Mouse (Mus musculus): ENCODE data around the gene Ptprr. TPM values are rescaled to one million over a fixed set of nuclear protein-coding genes. Genes with fewer than 3 reads are reported as not detected.

The Ptprr gene
- total RNA-seq, 2 experiments from 2014 or later: 0.41 to 0.54 TPM

GRCm38 (mm10) chr10:116199035-116199434, 181.0 kb downstream of the Ptprr start:
- DNase-seq: no peak

GRCm38 (mm10) chr10:116201542-116201941, 183.5 kb downstream of the Ptprr start:
- DNase-seq: no peak

- peak; percentile 33 for DNase-seq
Measured at GRCm38 (mm10) chr10:116205580-116206358, 187.8 kb downstream of the Ptprr start.

DNA sequence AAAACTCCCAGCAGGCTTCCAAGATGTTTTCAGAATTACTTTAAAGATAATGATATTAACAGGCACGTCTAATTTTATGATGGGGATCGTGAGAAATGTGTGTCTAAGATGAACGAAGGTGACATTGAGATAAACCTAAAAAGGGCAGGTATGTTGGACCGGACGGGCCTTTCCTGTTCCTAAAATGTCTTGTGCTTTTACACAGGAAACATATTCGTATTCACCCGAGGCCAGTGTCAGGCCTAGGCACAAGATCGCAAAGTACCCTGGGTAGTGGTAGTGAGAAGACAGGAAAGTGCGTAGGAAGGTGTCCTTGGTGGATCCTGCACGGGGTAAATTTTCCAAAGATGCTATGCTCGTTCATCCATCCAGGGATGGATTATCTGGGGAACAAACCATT, 188.4 kb downstream of the Ptprr start:
- no peak for DNase-seq

DNA sequence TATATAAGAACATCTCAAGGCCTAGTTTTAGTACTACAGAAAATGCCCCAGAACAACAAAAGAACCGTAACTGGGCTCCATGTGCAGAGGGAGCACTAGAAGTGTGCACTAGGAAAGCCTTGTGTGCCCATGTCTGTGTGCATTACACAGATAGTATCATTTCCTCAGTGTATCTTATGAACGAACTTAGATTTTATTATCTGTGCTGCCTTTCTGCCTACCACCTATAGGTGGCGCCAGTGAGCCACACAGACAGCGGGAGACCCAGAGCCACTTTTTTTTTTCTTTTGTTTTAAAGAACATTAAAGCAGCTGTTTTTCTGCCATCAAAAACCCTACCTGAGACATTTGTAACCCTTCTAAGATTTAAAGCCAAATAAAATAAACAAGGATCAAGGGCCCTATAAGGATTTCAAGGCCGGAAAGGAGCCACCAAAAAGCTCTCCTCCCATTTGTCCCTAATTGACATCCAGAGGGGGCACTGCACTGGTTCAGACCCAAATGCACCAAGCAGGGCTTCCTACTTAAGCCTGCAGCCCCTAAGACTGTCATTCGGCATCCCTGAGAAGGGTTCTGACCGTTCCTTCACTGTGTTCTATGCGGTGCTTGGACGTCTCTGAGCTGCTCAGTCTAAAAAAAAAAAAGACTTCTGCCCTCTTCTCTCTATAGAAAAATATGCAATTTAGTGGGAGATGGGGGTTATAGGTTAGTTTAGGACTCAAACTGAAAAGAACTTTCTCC, 190.1 kb downstream of the Ptprr start:
- peak; percentile 64 for DNase-seq

DNA sequence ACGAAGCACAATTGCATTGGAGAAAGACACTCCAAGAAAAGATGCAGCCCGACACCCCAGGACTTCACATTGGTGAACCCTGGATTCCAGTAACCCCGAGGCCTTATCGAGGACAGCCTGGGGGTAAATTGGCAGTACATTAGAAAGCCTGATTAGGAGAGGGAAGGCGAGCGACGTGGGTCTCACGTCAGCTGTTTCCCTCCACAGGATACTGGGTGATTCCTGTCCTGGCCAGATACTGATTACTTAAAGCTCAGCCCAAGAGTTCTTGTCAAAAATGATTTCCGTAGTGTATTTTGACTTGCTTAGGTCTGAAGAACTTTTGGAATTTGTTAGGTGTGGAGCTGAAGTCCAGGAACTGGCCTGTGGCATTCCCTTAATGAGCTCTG, 190.7 kb downstream of the Ptprr start:
- peak; percentile 27 for DNase-seq

DNA sequence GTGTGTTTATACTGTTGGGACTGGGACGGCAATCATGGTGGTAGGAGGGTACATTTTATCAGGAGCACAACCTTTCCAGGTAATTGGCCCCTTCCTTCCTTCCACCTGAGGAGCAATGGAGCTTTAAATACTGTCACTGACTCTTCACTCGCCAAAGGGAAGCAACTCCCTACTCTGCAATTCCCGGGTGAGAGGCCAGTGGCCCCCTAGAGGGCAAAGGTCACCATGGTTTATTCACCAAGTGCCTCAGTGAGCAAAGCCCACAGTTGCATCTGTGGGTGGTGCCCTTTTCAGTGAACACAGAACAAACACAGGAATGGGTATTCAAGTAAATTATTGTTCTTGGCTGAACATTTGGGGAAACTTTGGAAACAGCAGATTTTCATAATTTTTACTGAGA, 194.1 kb downstream of the Ptprr start:
- DNase-seq: no peak

- DNase-seq: no peak
Measured at GRCm38 (mm10) chr10:116220336-116221118, 202.5 kb downstream of the Ptprr start.

GRCm38 (mm10) chr10:116235299-116235698, 217.3 kb downstream of the Ptprr start:
- no peak for DNase-seq

DNA sequence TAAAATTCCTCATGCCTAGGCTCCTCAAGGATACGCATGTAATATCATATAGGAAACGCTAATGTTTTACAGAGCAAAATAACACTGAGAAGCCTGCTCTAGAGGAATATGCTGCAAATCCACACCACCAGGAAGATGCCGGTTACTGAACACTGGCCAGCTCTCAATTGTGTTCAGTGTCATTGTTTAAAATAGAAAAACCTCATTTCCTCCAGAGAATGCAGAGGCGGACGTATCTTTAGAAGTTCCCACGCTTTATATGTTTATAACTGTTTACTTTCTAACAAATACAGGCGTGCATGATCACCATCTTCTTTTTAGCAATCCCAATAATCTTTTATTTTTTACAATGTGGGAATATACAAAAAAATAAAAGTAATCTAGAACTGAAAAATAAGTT, 224.2 kb downstream of the Ptprr start:
- DNase-seq: no peak

DNA sequence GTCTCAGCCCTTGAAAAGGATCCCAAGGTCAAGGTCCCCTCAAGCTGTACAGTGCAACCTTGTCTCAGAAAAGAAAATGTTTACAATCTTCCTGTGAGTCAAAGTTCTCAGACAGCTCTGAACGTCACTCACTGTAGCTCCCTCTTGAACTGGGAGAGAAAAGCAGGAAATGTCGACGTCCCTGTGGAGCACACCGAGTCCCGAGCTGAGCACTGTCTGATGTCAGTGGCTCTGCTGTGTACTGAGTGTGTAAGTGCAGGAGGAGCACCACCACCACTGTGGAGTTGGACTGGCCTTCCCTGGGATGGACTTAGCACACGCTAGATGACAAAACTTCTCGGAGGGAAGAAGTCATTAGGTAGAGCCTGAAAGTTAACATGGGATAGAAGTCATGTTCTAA, 225.4 kb downstream of the Ptprr start:
- no peak for DNase-seq

DNA sequence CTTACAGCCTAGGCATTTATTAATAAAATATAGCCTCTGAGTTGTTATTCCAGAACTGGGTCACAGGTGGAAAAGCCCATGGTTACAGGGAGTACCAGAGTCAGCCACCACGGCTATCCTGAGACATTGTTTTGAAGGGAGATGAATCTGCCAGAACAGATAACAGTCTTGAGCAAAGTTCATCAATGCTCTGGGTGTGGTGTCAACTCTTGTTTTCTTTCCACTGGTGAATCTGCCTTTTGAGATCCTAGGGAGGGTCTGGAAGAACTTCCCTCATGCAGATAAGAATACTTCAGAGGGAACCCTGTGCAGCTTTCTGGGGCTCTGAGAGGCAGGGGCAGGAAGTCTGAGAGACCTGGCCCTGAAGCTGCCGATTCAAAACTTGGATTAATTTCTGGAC, 227.6 kb downstream of the Ptprr start:
- DNase-seq: no peak

- DNase-seq: no peak
Measured at GRCm38 (mm10) chr10:116252668-116253067, 234.7 kb downstream of the Ptprr start.

- no peak for DNase-seq
Measured at GRCm38 (mm10) chr10:116253972-116254371, 236.0 kb downstream of the Ptprr start.

GRCm38 (mm10) chr10:116259298-116259697, 241.3 kb downstream of the Ptprr start:
- no peak for DNase-seq

DNA sequence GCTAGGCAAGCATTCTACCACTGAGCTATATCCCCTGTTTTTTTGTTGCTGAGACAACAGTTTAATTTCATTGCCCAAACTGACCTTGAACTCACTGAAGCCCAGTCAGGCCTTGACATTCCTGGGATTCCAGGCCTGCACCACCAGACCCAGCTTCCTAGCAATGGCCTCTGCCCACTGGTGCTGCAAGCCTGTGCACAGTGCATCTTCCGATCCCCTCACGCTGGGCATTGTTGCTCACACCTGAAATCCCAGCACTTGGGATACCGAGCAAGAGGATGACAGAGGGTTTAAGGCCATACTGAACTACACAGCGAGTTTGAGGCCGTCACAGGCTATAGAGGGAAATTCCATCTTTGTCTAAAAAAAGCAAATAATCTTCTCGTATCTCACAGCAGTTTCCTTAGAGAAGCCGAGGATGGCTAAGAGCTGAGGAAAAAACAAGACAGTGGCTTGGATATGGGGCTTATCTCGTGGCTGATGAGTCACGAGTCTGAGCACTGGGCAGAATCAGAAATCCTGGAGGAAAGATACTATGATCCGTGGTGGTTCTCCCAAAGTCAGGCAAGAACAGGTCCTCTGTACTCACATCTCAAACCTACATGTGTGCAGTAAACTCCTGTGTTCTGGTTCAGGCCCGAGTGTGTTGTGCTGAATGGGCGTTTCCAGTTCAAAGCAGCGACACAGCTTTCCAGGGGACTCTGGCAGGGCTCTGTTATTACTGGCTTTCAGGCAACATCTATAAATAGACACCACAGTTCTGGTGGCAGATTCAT, 242.8 kb downstream of the Ptprr start:
- peak; percentile 64 for DNase-seq

DNA sequence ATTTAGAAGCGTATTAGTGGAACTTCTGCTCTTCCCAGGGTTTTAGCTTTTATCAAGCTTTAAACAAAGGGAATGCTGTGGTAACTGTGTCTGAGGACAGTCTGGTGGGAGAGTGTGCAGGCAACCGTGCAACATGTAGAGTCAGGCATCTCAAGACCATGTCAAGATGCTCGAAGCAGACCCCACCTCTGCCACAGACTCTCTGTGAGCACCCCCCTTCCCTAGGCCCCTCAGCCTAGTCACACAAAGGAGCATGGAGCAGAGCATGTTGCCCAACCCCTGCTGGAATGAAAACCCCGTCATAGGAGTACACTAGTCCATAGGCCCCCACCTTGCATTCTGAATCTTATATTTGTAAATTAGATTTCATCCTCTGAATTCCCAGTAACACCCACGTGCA, 243.5 kb downstream of the Ptprr start:
- DNase-seq: no peak

DNA sequence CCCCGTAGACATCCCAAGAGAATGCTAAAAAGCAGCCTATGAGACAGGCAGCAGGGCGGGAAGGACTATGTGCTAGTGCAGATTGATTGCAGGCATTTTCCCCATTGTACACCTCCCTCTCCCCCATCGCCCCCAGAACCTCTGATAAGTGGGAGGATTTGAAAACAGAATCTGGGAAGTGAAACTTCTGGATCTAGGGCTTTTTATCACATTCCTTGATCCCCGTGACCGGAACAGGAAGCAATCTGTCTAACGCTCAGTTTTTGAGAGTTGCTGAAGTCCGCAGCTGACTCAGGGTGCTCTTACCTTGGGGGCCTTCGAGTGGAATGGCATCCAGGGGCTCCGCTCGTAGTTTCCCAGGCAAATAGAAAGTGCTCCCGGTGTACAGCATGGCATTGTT, 246.5 kb downstream of the Ptprr start:
- no peak for DNase-seq

DNA sequence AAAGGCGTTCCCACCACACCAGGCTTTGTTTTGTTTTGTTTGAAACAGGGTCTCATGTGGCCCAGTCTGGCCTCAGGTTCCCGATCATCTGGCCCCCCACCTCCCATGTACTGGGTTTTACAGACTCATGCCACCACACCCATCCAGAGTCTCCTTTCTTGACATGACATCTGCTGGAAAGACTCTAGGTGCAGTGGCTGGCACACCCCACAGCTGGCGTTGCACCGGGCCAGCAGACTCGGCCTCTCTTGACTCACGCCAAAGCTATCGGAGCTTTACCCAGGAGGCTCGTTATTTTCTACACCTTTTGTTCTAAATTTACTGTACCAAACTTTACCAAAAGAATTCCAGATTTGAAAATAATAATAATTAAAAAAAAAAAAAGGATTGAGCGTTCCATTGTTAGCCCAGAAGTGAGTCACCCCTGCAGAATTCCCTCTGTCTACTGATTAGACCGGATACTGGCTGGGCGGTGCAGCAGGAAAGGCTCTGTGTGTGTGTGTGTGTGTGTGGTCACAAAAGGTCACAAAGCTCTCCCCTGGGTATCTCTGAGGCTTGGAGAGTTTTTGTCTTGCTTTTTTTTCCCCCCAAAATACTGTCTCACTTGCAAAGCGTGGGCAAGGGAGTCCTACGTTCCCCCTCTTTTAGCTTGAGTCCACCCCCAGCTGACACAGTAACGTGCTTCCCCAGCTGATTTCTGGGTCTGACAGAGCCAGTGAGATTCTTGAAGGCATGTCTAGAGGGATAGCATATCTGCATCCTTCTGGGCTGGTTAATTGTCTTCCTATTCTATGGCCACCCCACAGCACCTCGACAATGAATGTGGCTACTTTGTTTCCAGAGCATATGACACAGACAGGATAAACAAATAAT, 248.8 kb downstream of the Ptprr start:
- DNase-seq: peak; percentile 70

DNA sequence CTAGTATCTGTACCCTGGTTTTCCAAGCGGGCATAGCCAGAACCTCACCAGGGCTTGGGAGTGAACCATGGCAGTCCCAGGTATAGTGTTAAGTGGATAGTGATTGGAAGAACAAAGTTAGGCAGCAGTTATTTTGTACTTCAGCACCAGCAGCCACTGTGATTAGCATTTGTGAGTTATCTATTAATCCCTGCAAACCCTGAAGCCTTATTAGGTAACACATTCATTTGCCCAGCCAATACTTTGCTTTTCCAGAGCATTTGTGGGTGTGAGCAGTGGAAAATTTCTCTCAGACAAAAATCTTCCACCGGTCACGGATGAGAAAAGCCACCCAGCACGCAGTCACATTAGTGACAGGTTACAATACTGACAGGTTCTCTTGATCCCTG, 249.4 kb downstream of the Ptprr start:
- DNase-seq: no peak

- no peak for DNase-seq
Measured at GRCm38 (mm10) chr10:116268343-116268742, 250.3 kb downstream of the Ptprr start.

Measured in heart, postnatal 4 days (tissue).